Mouse (Mus musculus): ENCODE measurements around the gene Kcnj5.

Gene Kcnj5

GRCm38 (mm10) chr9:32315999-32316398 is 28.2 kb downstream of the Kcnj5 start:
- no peak for DNase-seq (ENCODE audit: low spot score)

GRCm38 (mm10) chr9:32314071-32314470 is 30.1 kb downstream of the Kcnj5 start:
- DNase-seq (ENCODE audit: low spot score) = no peak

- DNase-seq (ENCODE audit: low spot score) = no peak
Measured at GRCm38 (mm10) chr9:32312208-32312607, 31.9 kb downstream of the Kcnj5 start.

GRCm38 (mm10) chr9:32311786-32312185 is 32.4 kb downstream of the Kcnj5 start:
- no peak for DNase-seq (ENCODE audit: low spot score)

- DNase-seq (ENCODE audit: low spot score) = no peak
Measured at GRCm38 (mm10) chr9:32302501-32303150, 41.5 kb downstream of the Kcnj5 start.

- no peak for DNase-seq (ENCODE audit: low spot score)
Measured at GRCm38 (mm10) chr9:32295061-32295800, 48.9 kb downstream of the Kcnj5 start.

GRCm38 (mm10) chr9:32292686-32293085 is 51.5 kb downstream of the Kcnj5 start:
- DNase-seq (ENCODE audit: low spot score) = no peak

GRCm38 (mm10) chr9:32291618-32292017 is 52.5 kb downstream of the Kcnj5 start:
- no peak for DNase-seq (ENCODE audit: low spot score)

- no peak for DNase-seq (ENCODE audit: low spot score)
Measured at GRCm38 (mm10) chr9:32283591-32283990, 60.6 kb downstream of the Kcnj5 start.

GRCm38 (mm10) chr9:32280456-32280855 is 63.7 kb downstream of the Kcnj5 start:
- DNase-seq (ENCODE audit: low spot score) = no peak

GRCm38 (mm10) chr9:32279789-32280188 is 64.4 kb downstream of the Kcnj5 start:
- DNase-seq (ENCODE audit: low spot score) = no peak

- no peak for DNase-seq (ENCODE audit: low spot score)
Measured at GRCm38 (mm10) chr9:32278052-32278451, 66.1 kb downstream of the Kcnj5 start.

GRCm38 (mm10) chr9:32271896-32272444 is 72.2 kb downstream of the Kcnj5 start:
- DNase-seq (ENCODE audit: low spot score) = peak; percentile 63
